Mouse (Mus musculus) CH12.LX (cell line): ENCODE measurements around the gene Neu2.

Experiments
- CTCF ChIP-seq, 2 experiments: IDR thresholded peaks in 1 of 2; conservative IDR thresholded peaks in 1 of 2; 2 replicates each; pipeline ENCODE4 v1.5.1; 2011 to 2012; ENCODE audit warnings: low read depth in 2 of 2, low read length in 2 of 2, improper control_type of control experiment in 1 of 2, inconsistent platforms in 1 of 2, mild to moderate bottlenecking in 1 of 2, moderate library complexity in 1 of 2
- JUN ChIP-seq: IDR thresholded peaks from 2 replicates; pipeline ENCODE4 v1.6.1; 2011; ENCODE audit warnings: low read depth, mild to moderate bottlenecking, low read length, improper control_type of control experiment, moderate library complexity; ENCODE audit not compliant: insufficient read depth
- ZNF384 ChIP-seq: IDR thresholded peaks from 2 replicates; pipeline ENCODE4 v1.6.1; 2012; ENCODE audit warnings: low read depth, low read length, improper control_type of control experiment, inconsistent platforms

DNA sequence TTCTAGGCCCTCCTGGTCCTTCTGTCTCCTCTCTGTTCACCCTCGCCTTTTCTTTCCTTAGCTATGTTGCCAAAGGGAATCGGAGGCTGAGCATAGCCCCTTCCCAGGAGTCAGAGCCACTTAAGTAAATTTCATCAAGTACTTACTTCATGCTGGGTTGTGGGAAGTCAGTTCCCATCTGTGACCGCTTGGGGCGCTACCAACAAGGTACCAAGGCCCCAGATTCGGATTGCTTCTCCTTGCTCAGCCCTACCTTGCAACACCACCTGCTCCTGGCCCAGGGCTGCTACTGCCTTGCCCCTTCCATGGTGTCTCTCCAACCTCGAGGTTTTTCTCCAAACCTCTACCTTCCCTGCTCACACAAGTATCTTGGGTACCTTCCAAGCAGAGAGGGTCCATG lies 58.7 kb downstream of the Neu2 start:
- peak; percentile 65 to 69 for TF ChIP-seq CTCF (conservative IDR thresholded peaks at IDR 0.05 in 1 of 2, IDR thresholded peaks at IDR 0.05 in 1 of 2; ENCODE audit: low read depth in 2 of 2, low read length in 2 of 2)
- no peak for TF ChIP-seq ZNF384
- no peak for TF ChIP-seq JUN
